Mouse (Mus musculus) erythroblast, embryonic 14.5 days (primary cell): ENCODE results near the gene Aqp1.

ENCODE experiments used
- GATA1 ChIP-seq: IDR thresholded peaks from 2 replicates; pipeline ENCODE4 v1.6.1; 2012; ENCODE audit warnings: low read length, inconsistent platforms, mixed read lengths
- TAL1 ChIP-seq: IDR thresholded peaks from 3 replicates; pipeline ENCODE4 v1.6.1; 2012; ENCODE audit warnings: low read length, inconsistent platforms, mixed read lengths

GRCm38 (mm10) chr6:55347711-55348571 lies 11.7 kb downstream of the Aqp1 start:
- TF ChIP-seq GATA1 (no peak), TAL1 (0 out of 3 replicates have a peak, but pooled peaks have one; percentile 10)
